Mouse (Mus musculus) testis, adult 2 months (tissue): ENCODE data around the gene Kmt5a. TPM values are rescaled to one million over a fixed set of nuclear protein-coding genes. Genes with fewer than 3 reads are reported as not detected.

Source experiments
- H3K27ac ChIP-seq: fragments of 200-500 bp; 2 replicates; pipeline ENCODE4 v1.5.1; 2012; ENCODE audit warnings: low read depth, low read length; ENCODE audit not compliant: control insufficient read depth, insufficient read depth
- H3K27me3 ChIP-seq: fragments of 200-500 bp; 2 replicates; pipeline ENCODE4 v1.6.1; 2012; ENCODE audit warnings: mild to moderate bottlenecking, low read length, moderate library complexity; ENCODE audit not compliant: control insufficient read depth, insufficient read depth
- H3K36me3 ChIP-seq: fragments of 200-500 bp; 2 replicates; pipeline ENCODE4 v1.6.1; 2012; ENCODE audit warnings: mild to moderate bottlenecking, low read length; ENCODE audit not compliant: control insufficient read depth, insufficient read depth
- H3K4me1 ChIP-seq: fragments of 200-500 bp; 2 replicates; pipeline ENCODE4 v1.6.1; 2012; ENCODE audit warnings: low read length; ENCODE audit not compliant: control insufficient read depth, insufficient read depth
- H3K4me3 ChIP-seq: fragments of 200-500 bp; 2 replicates; pipeline ENCODE4 v1.5.1; 2012; ENCODE audit warnings: low read depth, mild to moderate bottlenecking, low read length, moderate library complexity, mixed read lengths; ENCODE audit not compliant: control insufficient read depth
- CTCF ChIP-seq: fragments of 200-500 bp; IDR thresholded peaks from 2 replicates; pipeline ENCODE4 v1.5.1; 2012; ENCODE audit warnings: low read depth, mild to moderate bottlenecking, inconsistent platforms, low read length, moderate library complexity; ENCODE audit not compliant: control insufficient read depth, insufficient read depth, insufficient replicate concordance
- POLR2A ChIP-seq: fragments of 200-500 bp; IDR thresholded peaks from 2 replicates; pipeline ENCODE4 v1.6.1; 2012; ENCODE audit warnings: low read depth, mild to moderate bottlenecking, inconsistent platforms, low read length, moderate library complexity; ENCODE audit not compliant: control insufficient read depth
- polyA plus RNA-seq: library from polyadenylated mRNA; depleted of rRNA; stranded (reverse); fragments of >200 nt; gene quantifications from 2 replicates; pipeline ENCODE4 v1.2.3, GENCODE M21; 2012; rRNA removed

Kmt5a gene
- polyA plus RNA-seq, 1 experiment = 24.9 TPM

DNA sequence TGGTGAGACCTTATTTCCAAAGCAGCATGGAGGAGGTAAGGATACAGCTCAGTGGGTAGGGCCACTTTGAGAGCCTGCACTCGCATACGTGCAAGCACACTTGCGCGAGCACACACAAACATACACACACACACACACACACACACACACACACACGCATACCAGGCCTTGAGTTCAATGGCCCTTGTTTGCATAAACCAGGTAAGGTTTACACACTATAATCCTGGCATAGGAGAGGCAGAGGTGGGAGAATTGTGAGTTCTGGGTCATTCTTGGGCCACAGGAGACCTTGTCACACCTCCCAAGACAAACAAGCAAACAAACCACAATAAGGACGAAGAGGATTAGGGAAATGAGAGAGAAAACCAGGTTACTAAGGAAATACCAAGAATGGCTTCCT lies 69.5 kb downstream of the Kmt5a start:
- H3K27ac ChIP-seq = no peak overlapping the region
- H3K27me3 ChIP-seq = no peaks in the 10 kb centered on the region
- TF ChIP-seq CTCF = no peak
- TF ChIP-seq POLR2A = no peak
- no peaks in the 10 kb centered on the region for H3K36me3 ChIP-seq
- no peaks in the 10 kb centered on the region; the same call in 1 of the 2 replicates for H3K4me1 ChIP-seq
- H3K4me3 ChIP-seq = no peak overlapping the region

GRCm38 (mm10) chr5:124509742-124510237 lies 70.1 kb downstream of the Kmt5a start:
- Histone ChIP-seq H3K27ac (no peak overlapping the region), H3K4me3 (no peak overlapping the region), H3K36me3 (no peaks in the 10 kb centered on the region), H3K4me1 (no peaks in the 10 kb centered on the region; the same call in 1 of the 2 replicates), H3K27me3 (no peaks in the 10 kb centered on the region)
- TF ChIP-seq POLR2A (no peak), CTCF (no peak)

DNA sequence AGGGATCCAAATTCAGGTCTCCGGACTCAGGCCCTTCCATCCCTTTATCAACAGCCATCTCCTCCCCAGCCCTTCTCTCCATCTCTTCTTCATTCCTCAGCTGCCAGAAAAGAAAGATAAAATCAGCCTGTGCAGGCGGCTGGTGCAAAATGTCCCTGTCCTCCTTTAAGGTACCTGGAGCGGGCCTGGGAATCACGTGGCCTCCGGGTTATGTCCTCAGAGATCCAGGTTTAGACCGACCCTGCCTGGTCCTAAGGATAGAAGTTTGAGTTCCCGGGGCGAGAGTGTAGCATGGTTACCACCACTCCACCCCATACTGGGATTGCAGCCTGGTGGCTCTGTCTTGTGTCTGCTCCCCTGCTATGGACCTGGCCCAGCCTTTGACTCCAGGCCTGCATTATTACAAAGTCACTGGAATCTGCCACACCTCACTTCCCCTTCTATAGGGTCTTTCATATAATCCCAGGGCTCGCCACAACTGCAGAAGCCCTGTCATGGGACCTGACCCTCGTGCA lies 70.9 kb downstream of the Kmt5a start:
- no peak overlapping the region for H3K4me3 ChIP-seq
- H3K36me3 ChIP-seq = no peaks in the 10 kb centered on the region
- no peak overlapping the region for H3K27ac ChIP-seq
- no peaks in the 10 kb centered on the region for H3K27me3 ChIP-seq
- no peaks in the 10 kb centered on the region; the same call in 1 of the 2 replicates for H3K4me1 ChIP-seq
- TF ChIP-seq POLR2A = no peak
- no peak for TF ChIP-seq CTCF

Other genes with a start within 250 kb of the Kmt5a start
- 54.9 and 61.9 TPM in 2 replicates for gene Pitpnm2, start 190.2 kb upstream of the Kmt5a start, polyA plus RNA-seq
- gene Mphosph9, start 112.0 kb upstream of the Kmt5a start, polyA plus RNA-seq = 29.0 and 30.7 TPM in 2 replicates
- 3.9 and 4.8 TPM in 2 replicates for gene 2810006K23Rik, start 111.8 kb upstream of the Kmt5a start, polyA plus RNA-seq
- 40.6 and 41.5 TPM in 2 replicates for gene Cdk2ap1, start 76.8 kb upstream of the Kmt5a start, polyA plus RNA-seq
- gene Sbno1, start 13.9 kb upstream of the Kmt5a start, polyA plus RNA-seq = 38.8 and 46.6 TPM in 2 replicates
- gene Rilpl2, start 38.4 kb downstream of the Kmt5a start, polyA plus RNA-seq = 19.6 and 20.8 TPM in 2 replicates
- 26.5 and 35.7 TPM in 2 replicates for gene Snrnp35, start 43.2 kb downstream of the Kmt5a start, polyA plus RNA-seq
- 1.5 and 1.8 TPM in 2 replicates for gene Rilpl1, start 91.5 kb downstream of the Kmt5a start, polyA plus RNA-seq
- gene Tmed2, start 100.8 kb downstream of the Kmt5a start, polyA plus RNA-seq = 34.0 and 39.8 TPM in 2 replicates
- gene Ddx55, start 112.9 kb downstream of the Kmt5a start, polyA plus RNA-seq = 4.8 and 4.9 TPM in 2 replicates
- 13.5 and 14.0 TPM in 2 replicates for gene Eif2b1, start 139.2 kb downstream of the Kmt5a start, polyA plus RNA-seq
- gene Gtf2h3, start 139.2 kb downstream of the Kmt5a start, polyA plus RNA-seq = 17.6 and 20.4 TPM in 2 replicates
- 13.0 and 13.5 TPM in 2 replicates for gene Atp6v0a2, start 188.6 kb downstream of the Kmt5a start, polyA plus RNA-seq